Mouse (Mus musculus): Measurements from ENCODE around the gene Mapkapk3. TPM values are rescaled to one million over a fixed set of nuclear protein-coding genes. Genes with fewer than 3 reads are reported as not detected.
A peak's percentile ranks its signal among the peaks of the same experiment; 100 is the strongest.

The Mapkapk3 gene
- polyA plus RNA-seq, 1 experiment from 2014 or later: 7.1 TPM

GRCm38 (mm10) chr9:107304383-107304782 is 14.7 kb upstream of the Mapkapk3 start:
- WGBS: 85% methylated on average over 3 of the region's 3 CpGs
- no peaks in the 10 kb centered on the region for H3K9me3 ChIP-seq
- DNase-seq (ENCODE audit: low spot score): no peak
- H3K4me1 ChIP-seq: peaks cover 68% of the 10 kb centered on the region
- H3K4me3 ChIP-seq: no peak overlapping the region
- H3K27me3 ChIP-seq (ENCODE audit: insufficient read depth, poor library complexity, severe bottlenecking): no peaks in the 10 kb centered on the region
- H3K36me3 ChIP-seq: peaks cover 20% of the 10 kb centered on the region
- H3K27ac ChIP-seq: no peak overlapping the region

GRCm38 (mm10) chr9:107303900-107304299 is 14.2 kb upstream of the Mapkapk3 start:
- peaks cover 68% of the 10 kb centered on the region for H3K4me1 ChIP-seq
- 81% methylated on average over 5 of the region's 5 CpGs for WGBS
- H3K9me3 ChIP-seq: no peaks in the 10 kb centered on the region
- peaks cover 20% of the 10 kb centered on the region for H3K36me3 ChIP-seq
- H3K27ac ChIP-seq: no peak overlapping the region
- H3K4me3 ChIP-seq: no peak overlapping the region
- no peak for DNase-seq (ENCODE audit: low spot score)
- no peaks in the 10 kb centered on the region for H3K27me3 ChIP-seq (ENCODE audit: insufficient read depth, poor library complexity, severe bottlenecking)

- Histone ChIP-seq H3K27ac (peak overlapping the region; percentile 37; the same call in 1 of the 2 replicates), H3K9me3 (no peaks in the 10 kb centered on the region), H3K27me3 (ENCODE audit: insufficient read depth, poor library complexity, severe bottlenecking) (no peaks in the 10 kb centered on the region), H3K36me3 (peaks cover 20% of the 10 kb centered on the region), H3K4me3 (no peak overlapping the region), H3K4me1 (peaks cover 68% of the 10 kb centered on the region)
- DNase-seq (ENCODE audit: low spot score): no peak
- 63% methylated on average over 9 of the region's 9 CpGs for WGBS
Measured at GRCm38 (mm10) chr9:107303121-107303820, 13.6 kb upstream of the Mapkapk3 start.

GRCm38 (mm10) chr9:107302592-107302991 is 12.9 kb upstream of the Mapkapk3 start:
- Histone ChIP-seq H3K9me3 (no peaks in the 10 kb centered on the region), H3K4me1 (peaks cover 68% of the 10 kb centered on the region), H3K27me3 (ENCODE audit: insufficient read depth, poor library complexity, severe bottlenecking) (no peaks in the 10 kb centered on the region), H3K4me3 (no peak overlapping the region), H3K27ac (peak overlapping the region; percentile 63; the same call in 1 of the 2 replicates), H3K36me3 (peaks cover 20% of the 10 kb centered on the region)
- WGBS: 36% methylated on average over 7 of the region's 7 CpGs
- DNase-seq (ENCODE audit: low spot score): no peak

GRCm38 (mm10) chr9:107301554-107302331 is 12.1 kb upstream of the Mapkapk3 start:
- 69% methylated on average over 17 of the region's 17 CpGs for WGBS
- peaks cover 68% of the 10 kb centered on the region for H3K4me1 ChIP-seq
- no peak for DNase-seq (ENCODE audit: low spot score)
- no peaks in the 10 kb centered on the region for H3K27me3 ChIP-seq (ENCODE audit: insufficient read depth, poor library complexity, severe bottlenecking)
- H3K4me3 ChIP-seq: no peak overlapping the region
- no peaks in the 10 kb centered on the region for H3K9me3 ChIP-seq
- H3K27ac ChIP-seq: peak overlapping the region; percentile 63
- peaks cover 20% of the 10 kb centered on the region for H3K36me3 ChIP-seq

GRCm38 (mm10) chr9:107300224-107300973 is 10.7 kb upstream of the Mapkapk3 start:
- 90% methylated on average over 30 of the region's 30 CpGs for WGBS
- no peaks in the 10 kb centered on the region for H3K9me3 ChIP-seq
- no peak overlapping the region for H3K4me3 ChIP-seq
- no peak for DNase-seq (ENCODE audit: low spot score)
- no peak overlapping the region for H3K27ac ChIP-seq
- H3K4me1 ChIP-seq: peaks cover 68% of the 10 kb centered on the region
- 0 out of 2 replicates have a peak, but pooled peaks cover 2% of the 10 kb centered on the region for H3K27me3 ChIP-seq (ENCODE audit: insufficient read depth, poor library complexity, severe bottlenecking)
- peaks cover 20% of the 10 kb centered on the region for H3K36me3 ChIP-seq

GRCm38 (mm10) chr9:107299783-107300182 is 10.1 kb upstream of the Mapkapk3 start:
- 84% methylated on average over 7 of the region's 7 CpGs for WGBS
- no peak overlapping the region for H3K4me3 ChIP-seq
- peaks cover 65% of the 10 kb centered on the region for H3K4me1 ChIP-seq
- peaks cover 20% of the 10 kb centered on the region for H3K36me3 ChIP-seq
- no peak overlapping the region for H3K27ac ChIP-seq
- 0 out of 2 replicates have a peak, but pooled peaks cover 4% of the 10 kb centered on the region for H3K27me3 ChIP-seq (ENCODE audit: insufficient read depth, poor library complexity, severe bottlenecking)
- no peaks in the 10 kb centered on the region for H3K9me3 ChIP-seq
- no peak for DNase-seq (ENCODE audit: low spot score)

GRCm38 (mm10) chr9:107298876-107299275 is 9.2 kb upstream of the Mapkapk3 start:
- DNase-seq (ENCODE audit: low spot score): no peak
- Histone ChIP-seq H3K27me3 (ENCODE audit: insufficient read depth, poor library complexity, severe bottlenecking) (0 out of 2 replicates have a peak, but pooled peaks cover 4% of the 10 kb centered on the region), H3K4me1 (peaks cover 65% of the 10 kb centered on the region), H3K27ac (0 out of 2 replicates have a peak overlapping the region, but pooled peaks have one; percentile 9), H3K4me3 (peak overlapping the region; percentile 80; the same call in 1 of the 2 replicates), H3K9me3 (no peaks in the 10 kb centered on the region), H3K36me3 (peaks cover 20% of the 10 kb centered on the region)
- 77% methylated on average over 6 of the region's 6 CpGs for WGBS

GRCm38 (mm10) chr9:107298059-107298780 is 8.5 kb upstream of the Mapkapk3 start:
- Histone ChIP-seq H3K27ac (peak overlapping the region; percentile 90; the same call in 1 of the 2 replicates), H3K4me3 (peak overlapping the region; percentile 80), H3K9me3 (no peaks in the 10 kb centered on the region), H3K4me1 (peaks cover 61% of the 10 kb centered on the region), H3K27me3 (ENCODE audit: insufficient read depth, poor library complexity, severe bottlenecking) (peaks cover 5% of the 10 kb centered on the region; the same call in 1 of the 2 replicates), H3K36me3 (peaks cover 20% of the 10 kb centered on the region)
- WGBS: 63% methylated on average over 8 of the region's 8 CpGs
- no peak for DNase-seq (ENCODE audit: low spot score)

- H3K9me3 ChIP-seq: no peaks in the 10 kb centered on the region
- WGBS: 75% methylated on average over 4 of the region's 4 CpGs
- peak overlapping the region; percentile 90 for H3K27ac ChIP-seq
- peak overlapping the region; percentile 80 for H3K4me3 ChIP-seq
- H3K4me1 ChIP-seq: peaks cover 59% of the 10 kb centered on the region
- no peak for DNase-seq (ENCODE audit: low spot score)
- peaks cover 20% of the 10 kb centered on the region for H3K36me3 ChIP-seq
- peaks cover 11% of the 10 kb centered on the region for H3K27me3 ChIP-seq (ENCODE audit: insufficient read depth, poor library complexity, severe bottlenecking)
Measured at GRCm38 (mm10) chr9:107297658-107298057, 8.0 kb upstream of the Mapkapk3 start.

GRCm38 (mm10) chr9:107297059-107297458 is 7.4 kb upstream of the Mapkapk3 start:
- no peak for DNase-seq (ENCODE audit: low spot score)
- Histone ChIP-seq H3K27me3 (ENCODE audit: insufficient read depth, poor library complexity, severe bottlenecking) (peaks cover 15% of the 10 kb centered on the region), H3K36me3 (peaks cover 18% of the 10 kb centered on the region), H3K4me3 (peak overlapping the region; percentile 80), H3K27ac (peak overlapping the region; percentile 90), H3K4me1 (peaks cover 56% of the 10 kb centered on the region), H3K9me3 (no peaks in the 10 kb centered on the region)
- 8% methylated on average over 16 of the region's 16 CpGs for WGBS

- Histone ChIP-seq H3K36me3 (peaks cover 13% of the 10 kb centered on the region), H3K27ac (peak overlapping the region; percentile 90), H3K27me3 (ENCODE audit: insufficient read depth, poor library complexity, severe bottlenecking) (peaks cover 15% of the 10 kb centered on the region), H3K4me3 (peak overlapping the region; percentile 80), H3K9me3 (no peaks in the 10 kb centered on the region), H3K4me1 (peaks cover 52% of the 10 kb centered on the region)
- WGBS: under 1% methylated on average over 31 of the region's 31 CpGs
- peak; percentile 97 for DNase-seq (ENCODE audit: low spot score)
Measured at GRCm38 (mm10) chr9:107296501-107296965, 6.9 kb upstream of the Mapkapk3 start.

All from heart, embryonic 10.5 days (tissue).